Mouse (Mus musculus): ENCODE measurements at regions not wholly inside any gene's neighbourhood (a gene's known extent, or its start where the extent isn't known, plus 50 kb on each side); places are given as distances from the start of the nearest gene placed in this dataset.
A peak's percentile ranks its signal among the peaks of the same experiment; 100 is the strongest.

GRCm38 (mm10) chr2:105611014-105611413, 57.7 kb upstream of the Pax6 start:
- in situ Hi-C loops (cut with MboI; ENCODE audit: low sequenced_read_pairs in 2 of 2, unreplicated experiment in 2 of 2), result no loop called here
- Histone ChIP-seq H3K27ac (ENCODE audit: insufficient read depth, low read depth, low read length, poor library complexity, severe bottlenecking) (no peak overlapping the region), H3K36me3 (ENCODE audit: control insufficient read depth, insufficient read depth, low read length, poor library complexity, severe bottlenecking) (no peaks in the 10 kb centered on the region), H3K4me3 (ENCODE audit: insufficient read depth in 1 of 2, low read depth in 1 of 2, low read length in 2 of 2, poor library complexity in 1 of 2, severe bottlenecking in 1 of 2) (0 out of 4 replicates have a peak overlapping the region, but pooled peaks of 1 of the 2 experiments have one; percentile 12), H3K9me3 (ENCODE audit: control insufficient read depth, insufficient read depth, low read depth, low read length) (no peaks in the 10 kb centered on the region), H3K9ac (ENCODE audit: insufficient read depth, low read depth, low read length, poor library complexity, severe bottlenecking) (no peak overlapping the region), H3K4me1 (ENCODE audit: control insufficient read depth in 2 of 2, insufficient read depth in 2 of 2, low read length in 2 of 2, poor library complexity in 1 of 2) (peaks cover 8 to 23% of the 10 kb centered on the region in 2 experiments)
- TF ChIP-seq ZC3H11A (IDR thresholded peaks at IDR 0.05; ENCODE audit: borderline replicate concordance, low read depth, low read length) (no peak), MAFK (IDR thresholded peaks at IDR 0.05; ENCODE audit: insufficient read depth, low read depth, low read length) (no peak), CHD2 (IDR thresholded peaks at IDR 0.05; ENCODE audit: low read depth, low read length) (no peak), ZNF384 (IDR thresholded peaks at IDR 0.05; ENCODE audit: low read depth, low read length) (no peak), HCFC1 (IDR thresholded peaks at IDR 0.05; ENCODE audit: borderline replicate concordance, insufficient read depth, low read length) (no peak)
- DNase-seq (ENCODE audit: low read depth, low spot score), result peak; percentile 49

DNA sequence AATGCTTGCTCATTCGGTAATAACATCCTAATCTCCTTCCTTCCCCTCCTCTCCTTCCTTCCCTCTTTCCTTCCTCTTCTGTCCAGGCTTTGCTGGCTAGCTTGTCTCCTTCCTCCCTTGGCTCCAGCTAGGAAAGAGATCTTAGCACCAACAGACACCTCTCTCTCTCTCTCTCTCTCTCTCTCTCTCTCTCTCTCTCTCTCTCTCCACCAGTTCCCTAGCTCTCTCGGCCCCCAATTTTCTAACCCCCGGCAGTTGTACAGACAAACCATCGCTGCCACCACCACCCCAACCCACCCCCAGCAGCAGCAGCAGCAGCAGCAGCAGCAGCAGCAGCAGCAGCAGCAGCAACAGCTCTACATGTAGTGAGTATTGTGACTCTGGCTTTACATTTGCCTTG, 57.0 kb upstream of the Pax6 start:
- Histone ChIP-seq H3K4me3 (ENCODE audit: insufficient read depth in 1 of 2, low read depth in 1 of 2, low read length in 2 of 2, poor library complexity in 1 of 2, severe bottlenecking in 1 of 2) (no peak overlapping the region), H3K4me1 (ENCODE audit: control insufficient read depth in 2 of 2, insufficient read depth in 2 of 2, low read length in 2 of 2, poor library complexity in 1 of 2) (peaks cover 8 to 27% of the 10 kb centered on the region in 2 experiments), H3K27ac (ENCODE audit: insufficient read depth, low read depth, low read length, poor library complexity, severe bottlenecking) (no peak overlapping the region), H3K9ac (ENCODE audit: insufficient read depth, low read depth, low read length, poor library complexity, severe bottlenecking) (no peak overlapping the region), H3K9me3 (ENCODE audit: control insufficient read depth, insufficient read depth, low read depth, low read length) (no peaks in the 10 kb centered on the region), H3K36me3 (ENCODE audit: control insufficient read depth, insufficient read depth, low read length, poor library complexity, severe bottlenecking) (no peaks in the 10 kb centered on the region)
- TF ChIP-seq HCFC1 (IDR thresholded peaks at IDR 0.05; ENCODE audit: borderline replicate concordance, insufficient read depth, low read length) (no peak), CHD2 (IDR thresholded peaks at IDR 0.05; ENCODE audit: low read depth, low read length) (no peak)
- in situ Hi-C loops (cut with MboI; ENCODE audit: low sequenced_read_pairs in 2 of 2, unreplicated experiment in 2 of 2), result no loop called here
- no peak for DNase-seq (ENCODE audit: low read depth, low spot score)

GRCm38 (mm10) chr2:105612051-105612664, 56.5 kb upstream of the Pax6 start:
- H3K27ac ChIP-seq (ENCODE audit: insufficient read depth, low read depth, low read length, poor library complexity, severe bottlenecking), result no peak overlapping the region
- peaks cover 8 to 27% of the 10 kb centered on the region in 2 experiments for H3K4me1 ChIP-seq (ENCODE audit: control insufficient read depth in 2 of 2, insufficient read depth in 2 of 2, low read length in 2 of 2, poor library complexity in 1 of 2)
- H3K9me3 ChIP-seq (ENCODE audit: control insufficient read depth, insufficient read depth, low read depth, low read length), result no peaks in the 10 kb centered on the region
- no peak overlapping the region for H3K4me3 ChIP-seq (ENCODE audit: insufficient read depth in 1 of 2, low read depth in 1 of 2, low read length in 2 of 2, poor library complexity in 1 of 2, severe bottlenecking in 1 of 2)
- no peaks in the 10 kb centered on the region for H3K36me3 ChIP-seq (ENCODE audit: control insufficient read depth, insufficient read depth, low read length, poor library complexity, severe bottlenecking)
- no peak overlapping the region for H3K9ac ChIP-seq (ENCODE audit: insufficient read depth, low read depth, low read length, poor library complexity, severe bottlenecking)
- TF ChIP-seq HCFC1 (IDR thresholded peaks at IDR 0.05; ENCODE audit: borderline replicate concordance, insufficient read depth, low read length) (no peak), ZNF384 (IDR thresholded peaks at IDR 0.05; ENCODE audit: low read depth, low read length) (no peak), MAFK (IDR thresholded peaks at IDR 0.05; ENCODE audit: insufficient read depth, low read depth, low read length) (no peak), CHD2 (IDR thresholded peaks at IDR 0.05; ENCODE audit: low read depth, low read length) (no peak), ZC3H11A (IDR thresholded peaks at IDR 0.05; ENCODE audit: borderline replicate concordance, low read depth, low read length) (no peak)
- in situ Hi-C loops (cut with MboI; ENCODE audit: low sequenced_read_pairs in 2 of 2, unreplicated experiment in 2 of 2), result no loop called here
- no peak for DNase-seq (ENCODE audit: low read depth, low spot score)

DNA sequence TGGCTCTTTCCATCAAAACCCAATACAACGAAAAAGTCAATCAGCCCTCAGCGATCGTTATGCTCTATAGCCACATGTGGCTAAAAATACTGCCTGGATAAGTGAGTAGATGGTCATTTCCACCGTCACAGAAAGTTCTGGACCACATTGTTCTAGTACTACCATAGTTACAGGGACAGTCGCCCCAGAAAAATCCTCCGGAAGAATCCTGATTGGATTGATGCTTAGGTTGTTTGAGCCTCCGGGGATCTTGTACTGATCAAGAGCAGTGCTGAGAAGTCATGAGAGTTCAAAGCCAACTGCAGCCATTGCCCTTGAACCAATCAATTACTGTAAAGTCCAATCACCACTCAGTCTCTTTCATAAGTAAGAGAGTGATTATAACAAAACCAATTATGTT, 56.0 kb upstream of the Pax6 start:
- no peak for DNase-seq (ENCODE audit: low read depth, low spot score)
- in situ Hi-C loops (cut with MboI; ENCODE audit: low sequenced_read_pairs in 2 of 2, unreplicated experiment in 2 of 2), result no loop called here
- TF ChIP-seq MAFK (IDR thresholded peaks at IDR 0.05; ENCODE audit: insufficient read depth, low read depth, low read length) (no peak), ZNF384 (IDR thresholded peaks at IDR 0.05; ENCODE audit: low read depth, low read length) (no peak), CHD2 (IDR thresholded peaks at IDR 0.05; ENCODE audit: low read depth, low read length) (no peak), HCFC1 (IDR thresholded peaks at IDR 0.05; ENCODE audit: borderline replicate concordance, insufficient read depth, low read length) (no peak), ZC3H11A (IDR thresholded peaks at IDR 0.05; ENCODE audit: borderline replicate concordance, low read depth, low read length) (no peak)
- H3K4me3 ChIP-seq (ENCODE audit: insufficient read depth in 1 of 2, low read depth in 1 of 2, low read length in 2 of 2, poor library complexity in 1 of 2, severe bottlenecking in 1 of 2), result no peak overlapping the region
- no peaks in the 10 kb centered on the region for H3K36me3 ChIP-seq (ENCODE audit: control insufficient read depth, insufficient read depth, low read length, poor library complexity, severe bottlenecking)
- peaks cover 8 to 27% of the 10 kb centered on the region in 2 experiments for H3K4me1 ChIP-seq (ENCODE audit: control insufficient read depth in 2 of 2, insufficient read depth in 2 of 2, low read length in 2 of 2, poor library complexity in 1 of 2)
- no peaks in the 10 kb centered on the region for H3K9me3 ChIP-seq (ENCODE audit: control insufficient read depth, insufficient read depth, low read depth, low read length)
- no peak overlapping the region for H3K9ac ChIP-seq (ENCODE audit: insufficient read depth, low read depth, low read length, poor library complexity, severe bottlenecking)
- H3K27ac ChIP-seq (ENCODE audit: insufficient read depth, low read depth, low read length, poor library complexity, severe bottlenecking), result no peak overlapping the region

DNA sequence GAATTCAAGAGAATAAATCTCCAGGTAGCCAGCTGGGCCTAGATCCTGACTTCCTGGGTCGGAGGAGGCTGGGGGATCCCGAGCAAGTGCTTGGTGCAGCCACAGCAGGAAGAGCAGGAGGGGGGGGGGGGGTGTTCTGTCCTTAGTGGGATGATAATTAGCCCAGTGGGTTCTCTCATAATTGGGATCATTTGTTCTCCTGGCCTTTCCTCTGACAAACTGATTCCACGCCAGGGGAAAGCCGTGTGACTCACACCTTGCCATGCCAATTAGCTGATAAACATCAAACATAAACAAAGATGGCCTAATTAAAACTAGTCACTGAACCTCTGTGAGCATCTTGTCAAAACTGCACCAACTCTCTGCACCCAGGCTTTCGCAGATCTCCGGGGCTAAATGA, 55.5 kb upstream of the Pax6 start:
- H3K36me3 ChIP-seq (ENCODE audit: control insufficient read depth, insufficient read depth, low read length, poor library complexity, severe bottlenecking), result no peaks in the 10 kb centered on the region
- H3K9me3 ChIP-seq (ENCODE audit: control insufficient read depth, insufficient read depth, low read depth, low read length), result no peaks in the 10 kb centered on the region
- H3K4me3 ChIP-seq (ENCODE audit: insufficient read depth in 1 of 2, low read depth in 1 of 2, low read length in 2 of 2, poor library complexity in 1 of 2, severe bottlenecking in 1 of 2), result no peak overlapping the region
- in situ Hi-C loops (cut with MboI; ENCODE audit: low sequenced_read_pairs in 2 of 2, unreplicated experiment in 2 of 2), result no loop called here
- peaks cover 8 to 25% of the 10 kb centered on the region in 2 experiments for H3K4me1 ChIP-seq (ENCODE audit: control insufficient read depth in 2 of 2, insufficient read depth in 2 of 2, low read length in 2 of 2, poor library complexity in 1 of 2)
- no peak for DNase-seq (ENCODE audit: low read depth, low spot score)
- TF ChIP-seq CHD2 (IDR thresholded peaks at IDR 0.05; ENCODE audit: low read depth, low read length), result no peak
- no peak overlapping the region for H3K27ac ChIP-seq (ENCODE audit: insufficient read depth, low read depth, low read length, poor library complexity, severe bottlenecking)
- no peak overlapping the region for H3K9ac ChIP-seq (ENCODE audit: insufficient read depth, low read depth, low read length, poor library complexity, severe bottlenecking)
